Mouse (Mus musculus) kidney, embryonic 15.5 days (tissue): Measurements from ENCODE around the gene Med16. TPM values are rescaled to one million over a fixed set of nuclear protein-coding genes. Genes with fewer than 3 reads are reported as not detected.

ENCODE experiments used
- ATAC-seq: fragments of 200-750 bp; cut with Nextera tagmentation; replicated peaks from 2 replicates; pipeline ENCODE4 v1.8.0; 2017; ENCODE audit warnings: moderate TSS enrichment; ENCODE audit not compliant: low FRiP score
- H3K27ac ChIP-seq: fragments of 300-500 bp; sonication (generic); 2 replicates; pipeline ENCODE4 v1.5.1; 2015; ENCODE audit warnings: mild to moderate bottlenecking, inconsistent platforms
- H3K27me3 ChIP-seq: fragments of 300-500 bp; sonication (generic); 2 replicates; pipeline ENCODE4 v1.6.1; 2015; ENCODE audit warnings: inconsistent platforms
- H3K36me3 ChIP-seq: fragments of 300-500 bp; sonication (generic); 2 replicates; pipeline ENCODE4 v1.6.1; 2015; ENCODE audit warnings: inconsistent platforms
- H3K4me1 ChIP-seq: fragments of 300-500 bp; sonication (generic); 2 replicates; pipeline ENCODE4 v1.6.1; 2015; ENCODE audit warnings: inconsistent platforms
- H3K4me2 ChIP-seq: fragments of 300-500 bp; sonication (generic); 2 replicates; pipeline ENCODE4 v1.6.1; 2015; ENCODE audit warnings: moderate library complexity, mild to moderate bottlenecking, inconsistent platforms
- H3K4me3 ChIP-seq: fragments of 300-500 bp; sonication (generic); replicated peaks from 2 replicates; pipeline ENCODE4 v1.5.1; 2015; ENCODE audit warnings: mild to moderate bottlenecking, inconsistent platforms
- H3K9ac ChIP-seq: fragments of 300-500 bp; sonication (generic); 2 replicates; pipeline ENCODE4 v1.6.1; 2015; ENCODE audit warnings: mild to moderate bottlenecking, inconsistent platforms
- H3K9me3 ChIP-seq: fragments of 300-500 bp; sonication (generic); replicated peaks from 2 replicates; pipeline ENCODE4 v1.6.1; 2016; ENCODE audit warnings: inconsistent platforms
- WGBS: fragments of 180-500 bp; shearing (Covaris S2); methylation state at CpG from one replicate; pipeline ENCODE4 v1.1.7; 2015; ENCODE audit warnings: mixed read lengths; 5-methylcytosine and 5-hydroxymethylcytosine counted together
- polyA plus RNA-seq: library from polyadenylated mRNA; unstranded; fragments of >200 nt; fragmentation: Nextera tagmentation; extraction: Ambion mirVana; gene quantifications from 2 replicates; pipeline ENCODE4 v1.2.1, GENCODE M21; 2015

Med16 gene
- polyA plus RNA-seq, 1 experiment from 2014 or later: 70.7 TPM

DNA sequence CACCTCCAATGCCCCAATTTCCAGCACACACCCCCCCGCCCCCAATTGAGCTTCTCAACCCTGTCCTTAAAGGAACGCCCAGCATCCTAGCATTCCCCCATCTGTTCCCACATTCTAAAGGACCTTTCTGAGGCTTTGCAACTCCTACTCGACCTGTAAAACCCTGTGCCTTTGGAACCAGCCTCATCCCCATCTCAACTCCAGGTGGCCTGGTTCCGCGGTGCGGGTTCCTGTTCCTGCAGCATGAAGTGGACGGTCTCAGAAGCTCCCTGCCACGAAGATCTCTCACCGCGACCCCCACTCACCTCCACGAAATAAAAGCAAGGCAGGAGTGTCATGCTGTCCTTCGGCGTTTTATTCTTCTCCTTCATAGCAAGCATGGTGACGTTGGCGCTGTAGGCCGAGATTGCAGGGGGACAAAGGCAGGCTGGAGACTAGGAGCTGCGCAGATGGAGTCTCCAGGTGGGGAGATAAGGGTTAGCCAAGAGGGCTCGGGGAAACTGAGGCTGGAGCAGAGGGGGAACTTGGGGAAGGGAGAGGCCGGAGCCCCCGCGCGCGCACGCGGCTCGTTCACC is 34.9 kb downstream of the Med16 start:
- peaks cover 26% of the 10 kb centered on the region for H3K36me3 ChIP-seq
- H3K4me1 ChIP-seq: peaks cover 34% of the 10 kb centered on the region
- under 1% methylated on average over 26 of the region's 26 CpGs for WGBS
- H3K9ac ChIP-seq: peak overlapping the region; percentile 82
- H3K27me3 ChIP-seq: no peaks in the 10 kb centered on the region
- peak; percentile 5; the same call in 1 of the 2 replicates for ATAC-seq
- peak overlapping the region; percentile 96 for H3K4me2 ChIP-seq
- peak overlapping the region; percentile 83 for H3K27ac ChIP-seq
- peak overlapping the region; percentile 77 for H3K4me3 ChIP-seq
- no peaks in the 10 kb centered on the region for H3K9me3 ChIP-seq

DNA sequence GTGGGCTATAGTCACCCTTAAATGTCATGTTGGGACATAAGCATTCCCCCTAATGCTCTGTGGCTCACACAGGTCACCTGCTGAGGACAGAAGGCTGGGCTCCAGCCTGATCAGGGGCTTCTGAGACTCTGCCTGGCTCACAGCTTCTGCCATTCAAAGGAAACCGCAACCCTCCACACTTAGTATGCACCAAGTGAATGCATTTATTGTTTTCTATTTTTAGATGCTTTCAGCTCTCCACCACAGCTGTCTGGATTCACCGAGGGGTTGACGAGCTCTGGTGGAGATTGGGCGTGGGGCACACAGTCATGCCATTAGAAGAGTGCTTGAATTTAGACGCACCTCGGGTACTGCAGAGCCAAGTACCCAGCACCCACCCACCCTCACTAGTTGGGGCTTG is 35.4 kb downstream of the Med16 start:
- Histone ChIP-seq H3K9ac (peak overlapping the region; percentile 82), H3K9me3 (no peaks in the 10 kb centered on the region), H3K4me3 (peak overlapping the region; percentile 77), H3K4me2 (peak overlapping the region; percentile 96), H3K36me3 (peaks cover 26% of the 10 kb centered on the region), H3K4me1 (peaks cover 34% of the 10 kb centered on the region), H3K27ac (peak overlapping the region; percentile 83; the same call in 1 of the 2 replicates), H3K27me3 (no peaks in the 10 kb centered on the region)
- WGBS: 5% methylated on average over 6 of the region's 6 CpGs
- no peak for ATAC-seq

DNA sequence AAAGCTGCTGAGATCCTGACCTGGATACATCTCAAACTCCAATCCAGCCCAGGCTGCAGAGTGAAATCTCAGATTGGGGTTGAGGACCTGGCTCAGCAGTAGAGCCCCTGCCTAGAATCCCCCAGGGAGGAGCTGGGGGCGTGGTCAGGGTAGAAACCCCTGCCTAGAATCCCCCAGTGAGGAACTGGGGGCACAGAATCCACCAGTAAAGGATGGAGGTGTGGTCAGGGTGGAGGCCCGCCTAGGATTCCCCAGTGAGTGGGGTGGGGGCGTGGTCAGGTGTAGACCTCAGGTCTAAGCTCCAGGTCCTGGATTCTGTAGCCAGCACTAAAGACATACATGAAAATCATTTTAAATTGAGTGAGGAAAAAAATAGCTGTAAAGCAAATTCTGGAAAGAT is 35.9 kb downstream of the Med16 start:
- Histone ChIP-seq H3K27me3 (no peaks in the 10 kb centered on the region), H3K4me2 (peak overlapping the region; percentile 96), H3K36me3 (peaks cover 26% of the 10 kb centered on the region), H3K9ac (no peak overlapping the region), H3K9me3 (no peaks in the 10 kb centered on the region), H3K4me3 (peak overlapping the region; percentile 77), H3K27ac (0 out of 2 replicates have a peak overlapping the region, but pooled peaks have one; percentile 1), H3K4me1 (peaks cover 32% of the 10 kb centered on the region)
- no peak for ATAC-seq
- WGBS: 53% methylated on average over 3 of the region's 3 CpGs

DNA sequence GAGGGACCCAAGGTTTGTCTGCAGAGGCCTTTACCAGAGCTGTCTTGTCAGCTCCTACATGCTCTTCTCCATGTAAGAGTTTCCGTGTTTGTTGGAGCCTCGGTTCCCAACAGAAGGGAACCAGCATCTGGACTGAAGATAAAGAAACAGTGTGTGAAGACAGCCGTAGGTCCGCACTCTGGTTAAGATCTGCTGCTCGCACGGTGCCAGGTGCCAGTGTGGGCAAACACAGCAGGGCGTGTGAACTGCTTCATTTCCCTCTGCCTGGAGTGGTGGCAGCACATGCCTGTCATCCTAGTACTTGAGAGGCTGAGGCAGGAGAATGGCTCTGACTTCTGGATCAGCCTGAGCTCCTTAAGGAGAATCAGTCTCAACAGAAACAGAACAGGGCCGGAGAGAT is 36.9 kb downstream of the Med16 start:
- ATAC-seq: no peak
- Histone ChIP-seq H3K4me2 (no peak overlapping the region), H3K4me3 (no peak overlapping the region), H3K27ac (no peak overlapping the region), H3K27me3 (no peaks in the 10 kb centered on the region), H3K9me3 (no peaks in the 10 kb centered on the region), H3K36me3 (peaks cover 34% of the 10 kb centered on the region), H3K9ac (no peak overlapping the region), H3K4me1 (peaks cover 27% of the 10 kb centered on the region)
- WGBS: 91% methylated on average over 8 of the region's 8 CpGs

DNA sequence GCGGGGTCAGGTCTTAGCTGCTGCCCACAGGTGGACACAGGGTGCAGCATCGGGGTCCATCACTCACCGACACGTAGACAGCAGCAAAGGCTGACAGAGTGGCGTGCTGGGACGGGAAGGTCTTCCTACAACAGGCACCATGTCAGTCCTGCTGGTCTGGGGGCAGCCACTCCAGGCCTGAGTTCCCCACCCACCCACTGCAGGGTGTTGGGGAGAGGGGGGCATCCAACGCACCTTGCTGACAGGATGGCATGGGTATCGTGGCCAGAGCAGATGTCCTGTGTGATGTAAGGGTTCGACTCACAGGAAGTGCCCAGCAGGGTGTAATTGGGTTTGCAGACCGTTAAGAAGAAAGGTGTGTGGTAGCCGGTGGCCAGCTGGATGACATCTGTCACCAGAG is 42.1 kb downstream of the Med16 start:
- Histone ChIP-seq H3K27me3 (no peaks in the 10 kb centered on the region), H3K9me3 (no peaks in the 10 kb centered on the region), H3K4me2 (no peak overlapping the region), H3K4me1 (peaks cover 30% of the 10 kb centered on the region), H3K9ac (no peak overlapping the region), H3K27ac (no peak overlapping the region), H3K4me3 (no peak overlapping the region), H3K36me3 (peaks cover 81% of the 10 kb centered on the region)
- 77% methylated on average over 11 of the region's 11 CpGs for WGBS
- no peak for ATAC-seq

DNA sequence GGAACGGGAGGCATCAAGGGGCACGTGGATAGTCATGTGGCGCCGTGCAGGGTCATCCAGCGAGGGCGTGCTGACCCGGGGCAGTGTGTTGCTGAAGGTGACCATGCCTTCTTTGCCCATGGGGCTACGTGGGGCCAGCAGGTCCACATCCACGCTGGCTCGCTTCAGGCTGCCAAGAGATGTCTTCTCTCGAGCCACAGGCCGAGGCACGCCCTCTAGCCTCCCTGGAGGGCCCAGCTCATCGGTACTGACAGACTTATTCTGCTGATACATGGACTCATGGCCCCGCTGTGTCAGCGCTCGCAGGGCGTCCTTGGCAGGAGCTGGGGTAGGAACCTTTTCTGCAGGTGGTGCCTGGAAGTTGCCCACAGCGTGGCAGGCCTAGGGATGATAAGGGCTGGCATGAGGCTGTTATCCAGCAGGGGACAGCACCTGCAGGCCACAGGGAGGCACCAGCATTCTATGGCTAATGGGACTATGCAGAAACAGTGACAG is 42.9 kb downstream of the Med16 start:
- Histone ChIP-seq H3K4me1 (peaks cover 37% of the 10 kb centered on the region), H3K36me3 (peaks cover 82% of the 10 kb centered on the region), H3K27ac (peak overlapping the region; percentile 59), H3K9me3 (no peaks in the 10 kb centered on the region), H3K4me2 (no peak overlapping the region), H3K4me3 (no peak overlapping the region), H3K9ac (no peak overlapping the region), H3K27me3 (no peaks in the 10 kb centered on the region)
- peak; percentile 10; the same call in 1 of the 2 replicates for ATAC-seq
- WGBS: 65% methylated on average over 19 of the region's 19 CpGs

DNA sequence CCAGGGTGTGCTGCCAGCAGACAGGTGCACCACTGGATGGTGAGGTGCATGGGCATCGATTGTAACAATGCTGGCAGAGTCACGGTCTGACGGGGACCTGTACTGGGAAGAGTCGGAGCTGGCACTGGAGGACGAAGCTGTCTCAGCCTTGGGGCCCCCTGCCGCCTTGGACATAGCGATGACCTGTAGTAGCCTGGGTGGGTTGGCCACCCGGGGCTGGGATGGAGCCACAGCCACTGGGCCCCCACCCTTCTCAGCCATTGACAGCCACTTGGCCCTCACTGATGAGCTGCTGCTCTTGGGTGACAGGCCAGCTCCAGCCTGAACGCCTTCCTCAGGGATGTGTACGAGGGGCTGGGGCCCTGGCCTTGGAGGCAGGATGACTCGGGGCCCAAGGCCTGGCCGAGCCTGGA is 43.5 kb downstream of the Med16 start:
- Histone ChIP-seq H3K9me3 (no peaks in the 10 kb centered on the region), H3K4me3 (no peak overlapping the region), H3K36me3 (peaks cover 85% of the 10 kb centered on the region), H3K9ac (no peak overlapping the region; the same call in 1 of the 2 replicates), H3K27ac (peak overlapping the region; percentile 59), H3K4me1 (peaks cover 43% of the 10 kb centered on the region), H3K4me2 (no peak overlapping the region), H3K27me3 (no peaks in the 10 kb centered on the region)
- peak; percentile 31; the same call in 1 of the 2 replicates for ATAC-seq
- WGBS: 55% methylated on average over 12 of the region's 12 CpGs

DNA sequence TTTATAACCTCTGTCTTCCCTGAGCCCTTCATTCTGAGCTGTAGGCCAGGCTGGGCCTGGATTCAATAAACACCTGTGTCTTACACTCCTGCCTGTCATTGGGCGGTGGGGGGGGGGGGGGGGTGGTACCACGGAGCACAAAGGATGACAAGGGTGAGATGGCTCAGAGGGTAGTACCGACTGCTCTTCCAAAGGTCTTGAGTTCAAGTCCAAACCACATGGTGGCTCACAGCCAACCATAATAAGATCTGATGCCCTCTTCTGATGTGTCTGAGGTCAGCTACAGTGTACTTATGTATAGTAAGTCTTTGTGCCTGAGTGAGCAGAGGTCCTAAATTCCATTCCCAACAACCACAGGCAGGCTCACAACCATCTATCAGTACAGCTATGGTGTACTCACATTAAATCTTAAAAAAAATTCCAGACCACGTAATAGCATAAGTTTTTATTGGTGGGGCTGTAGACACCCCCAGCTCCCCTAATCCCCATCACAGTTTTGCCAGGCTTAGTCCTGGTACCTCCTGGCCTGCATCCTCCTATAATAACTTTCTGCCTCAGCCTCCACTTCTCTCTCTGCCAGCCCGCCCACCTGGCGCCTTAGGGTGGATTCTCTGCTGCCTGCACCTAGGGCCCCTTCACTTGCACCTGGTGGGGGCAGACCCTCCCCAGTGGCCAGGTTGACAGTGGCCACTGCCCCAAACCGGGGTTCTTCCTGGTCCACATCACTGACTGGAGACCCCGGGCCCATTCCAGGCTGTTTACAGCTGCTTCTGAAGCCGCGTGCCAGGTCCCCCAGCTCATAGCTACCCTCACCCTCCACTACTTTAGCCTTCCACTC is 44.2 kb downstream of the Med16 start:
- no peaks in the 10 kb centered on the region for H3K27me3 ChIP-seq
- no peak overlapping the region for H3K9ac ChIP-seq
- peaks cover 85% of the 10 kb centered on the region for H3K36me3 ChIP-seq
- WGBS: 48% methylated on average over 10 of the region's 10 CpGs
- no peak for ATAC-seq
- no peak overlapping the region for H3K4me2 ChIP-seq
- H3K27ac ChIP-seq: peak overlapping the region; percentile 59
- H3K4me1 ChIP-seq: peaks cover 50% of the 10 kb centered on the region
- H3K4me3 ChIP-seq: no peak overlapping the region
- H3K9me3 ChIP-seq: no peaks in the 10 kb centered on the region

DNA sequence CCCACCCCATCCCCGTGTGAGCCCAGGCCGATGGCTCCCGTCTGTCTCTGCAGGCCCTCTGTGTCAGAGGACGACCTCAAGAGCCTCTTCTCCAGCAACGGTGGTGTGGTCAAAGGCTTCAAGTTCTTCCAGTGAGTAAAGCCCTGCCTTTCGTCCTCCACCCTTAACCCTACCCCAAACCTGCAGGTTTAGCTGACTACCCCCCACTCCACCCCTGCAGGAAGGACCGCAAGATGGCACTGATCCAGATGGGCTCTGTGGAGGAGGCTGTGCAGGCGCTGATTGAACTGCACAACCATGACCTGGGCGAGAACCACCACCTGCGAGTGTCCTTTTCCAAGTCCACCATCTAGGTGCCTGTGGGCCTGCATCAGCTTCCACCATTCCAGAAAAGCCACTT is 45.8 kb downstream of the Med16 start:
- 58% methylated on average over 10 of the region's 10 CpGs for WGBS
- peaks cover 66% of the 10 kb centered on the region for H3K4me1 ChIP-seq
- no peaks in the 10 kb centered on the region for H3K9me3 ChIP-seq
- no peak overlapping the region for H3K4me2 ChIP-seq
- peaks cover 96% of the 10 kb centered on the region for H3K36me3 ChIP-seq
- no peak for ATAC-seq
- no peaks in the 10 kb centered on the region for H3K27me3 ChIP-seq
- H3K27ac ChIP-seq: 0 out of 2 replicates have a peak overlapping the region, but pooled peaks have one; percentile 74
- H3K9ac ChIP-seq: no peak overlapping the region
- no peak overlapping the region for H3K4me3 ChIP-seq

DNA sequence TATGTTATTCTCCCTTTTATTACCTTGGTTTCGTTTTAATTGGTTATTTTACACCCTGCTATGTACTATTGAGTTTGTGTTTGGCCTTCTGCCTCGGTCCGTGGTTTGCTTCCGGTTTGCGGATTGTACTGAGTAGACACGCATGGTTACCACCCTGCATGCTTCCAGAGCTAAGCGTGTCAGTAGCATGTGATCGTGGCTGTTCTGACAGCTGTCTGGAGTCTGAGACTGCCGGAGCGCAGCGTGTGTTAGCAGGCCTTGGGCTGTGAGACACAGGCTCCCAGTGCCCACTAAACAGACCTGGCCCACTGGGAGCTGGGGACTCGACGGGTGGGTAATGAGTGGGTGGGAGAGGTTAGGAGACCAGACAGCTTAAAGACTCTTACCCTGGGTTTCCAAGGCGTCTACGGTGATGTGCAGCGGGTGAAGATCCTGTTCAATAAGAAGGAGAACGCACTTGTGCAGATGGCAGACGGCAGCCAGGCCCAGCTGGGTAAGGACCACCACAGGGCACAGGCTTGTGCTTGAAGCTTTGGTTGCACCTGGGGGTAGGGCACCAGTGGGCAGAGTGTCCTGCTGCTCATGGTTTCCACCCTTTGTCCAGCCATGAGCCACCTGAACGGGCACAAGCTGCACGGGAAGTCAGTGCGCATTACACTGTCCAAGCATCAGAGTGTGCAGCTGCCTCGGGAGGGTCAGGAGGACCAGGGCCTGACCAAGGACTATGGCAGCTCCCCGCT is 46.5 kb downstream of the Med16 start:
- ATAC-seq: no peak
- peaks cover 71% of the 10 kb centered on the region for H3K4me1 ChIP-seq
- H3K9me3 ChIP-seq: no peaks in the 10 kb centered on the region
- H3K4me2 ChIP-seq: no peak overlapping the region
- H3K9ac ChIP-seq: no peak overlapping the region
- H3K27me3 ChIP-seq: no peaks in the 10 kb centered on the region
- peaks cover 99% of the 10 kb centered on the region for H3K36me3 ChIP-seq
- peak overlapping the region; percentile 74 for H3K27ac ChIP-seq
- 78% methylated on average over 23 of the region's 23 CpGs for WGBS
- no peak overlapping the region for H3K4me3 ChIP-seq

DNA sequence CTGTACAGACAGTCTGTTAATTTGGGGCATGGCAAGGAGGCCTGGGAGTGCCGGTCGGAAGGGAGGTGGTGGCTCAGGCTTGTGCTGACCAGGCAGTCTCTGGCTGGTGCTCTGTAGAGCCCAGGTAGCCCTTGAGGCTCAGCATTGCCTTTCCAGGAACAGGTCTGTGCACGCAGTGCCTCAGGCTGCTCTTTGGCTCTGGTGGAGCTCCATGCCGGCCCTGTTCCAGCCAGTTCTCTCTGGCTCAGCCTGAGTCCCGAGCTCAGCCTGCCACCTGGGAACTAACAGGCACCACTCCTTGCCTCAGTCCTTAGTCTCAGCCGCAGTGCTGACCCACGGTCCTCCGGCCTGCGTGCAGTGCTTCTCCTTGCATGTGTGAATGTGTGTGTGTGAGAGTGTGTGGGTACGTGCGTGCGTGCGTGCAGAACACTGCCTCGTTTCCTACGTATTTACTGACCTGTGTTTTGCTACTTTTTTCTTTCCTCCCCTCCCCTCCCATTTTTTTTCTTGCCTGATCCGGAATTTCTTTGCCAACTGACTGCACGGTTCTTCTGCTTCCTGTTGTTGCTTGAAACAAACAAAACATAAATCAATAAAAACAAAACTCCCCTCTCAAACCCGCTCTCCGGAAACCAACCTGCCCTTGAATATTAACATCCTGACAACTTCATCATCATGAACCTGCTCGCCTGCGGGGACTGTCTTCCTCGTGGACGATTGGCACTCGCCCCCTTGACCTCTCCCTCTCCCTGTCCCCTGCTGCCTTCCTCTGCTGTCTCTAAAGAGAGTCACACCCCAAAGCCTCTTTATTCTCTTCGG is 47.3 kb downstream of the Med16 start:
- Histone ChIP-seq H3K4me2 (no peak overlapping the region), H3K27me3 (no peaks in the 10 kb centered on the region), H3K9ac (no peak overlapping the region), H3K36me3 (peaks cover 99% of the 10 kb centered on the region), H3K27ac (peak overlapping the region; percentile 74), H3K9me3 (no peaks in the 10 kb centered on the region), H3K4me1 (peaks cover 72% of the 10 kb centered on the region), H3K4me3 (no peak overlapping the region)
- WGBS: 62% methylated on average over 25 of the region's 25 CpGs
- no peak for ATAC-seq
